Mouse (Mus musculus): ENCODE results near the gene Olfr482.

Olfr482 gene

GRCm38 (mm10) chr7:108097486-108097885 lies at the start of gene Olfr482:
Gene Olfr482 (minus strand): TSS chr7:108097586.
- no peak for DNase-seq (ENCODE audit: low spot score in 2 of 2)

GRCm38 (mm10) chr7:108127349-108127748 lies 30.0 kb upstream of the Olfr482 start, which contains the start of gene Olfr484:
Gene Olfr484 (minus strand): TSS chr7:108127449.
- DNase-seq (ENCODE audit: low spot score in 2 of 2) = no peak

- no peak for DNase-seq (ENCODE audit: low spot score in 2 of 2)
These were observed 24.0 kb upstream of the Olfr482 start for GRCm38 (mm10) chr7:108121416-108121815.

GRCm38 (mm10) chr7:108120681-108121080 lies 23.3 kb upstream of the Olfr482 start:
- no peak for DNase-seq (ENCODE audit: low spot score in 2 of 2)

GRCm38 (mm10) chr7:108100549-108100948 lies 3.2 kb upstream of the Olfr482 start, which contains the start of gene Olfr483:
Gene Olfr483 (plus strand): TSS chr7:108100849.
- DNase-seq (ENCODE audit: low spot score in 2 of 2) = no peak

GRCm38 (mm10) chr7:108079555-108079954 lies 17.8 kb downstream of the Olfr482 start, which contains the start of gene Olfr481:
Gene Olfr481 (plus strand): TSS chr7:108079855.
- no peak for DNase-seq (ENCODE audit: low spot score in 2 of 2)

- DNase-seq (ENCODE audit: low spot score in 2 of 2) = no peak
These were observed 30.1 kb downstream of the Olfr482 start, which contains the start of gene Olfr480 for GRCm38 (mm10) chr7:108067246-108067645. Gene Olfr480 (minus strand): TSS chr7:108067346.

GRCm38 (mm10) chr7:108050393-108050792 lies 47.0 kb downstream of the Olfr482 start, which contains the start of gene Olfr479:
Gene Olfr479 (plus strand): TSS chr7:108050693.
- DNase-seq (ENCODE audit: low spot score in 2 of 2) = no peak
